Mouse (Mus musculus): Measurements from ENCODE around the gene Cep112. TPM values are rescaled to one million over a fixed set of nuclear protein-coding genes. Genes with fewer than 3 reads are reported as not detected.

Gene Cep112
- 1 to 10 TPM in 1 of 2 experiments, under 1 TPM in 1; 0.70 to 4.2 TPM for polyA plus RNA-seq (2012; fragmentation: generic; extraction: Trizol)

GRCm38 (mm10) chr11:108424889-108425591 is at the start of gene Cep112:
Gene Cep112 (plus strand): TSS chr11:108425192.

Other genes with a start within 250 kb of the Cep112 start
- 1 to 10 TPM in 1 of 2 experiments, under 1 TPM in 1; 0.46 to 1.1 TPM for gene Apoh, start 81.8 kb upstream of the Cep112 start, polyA plus RNA-seq (2012; fragmentation: generic; extraction: Trizol)
- gene Prkca, start 81.3 kb upstream of the Cep112 start, polyA plus RNA-seq (2012; fragmentation: generic; extraction: Trizol), result 10 to 100 TPM in 1 of 2 experiments, 1 to 10 TPM in 1; 7.1 to 19.6 TPM